Mouse (Mus musculus) myocyte (in vitro differentiated cells): Measurements from ENCODE around the gene Cntn3.

Experiments
- CEBPB ChIP-seq: IDR thresholded peaks from 2 replicates; pipeline ENCODE4 v1.6.1; 2011; ENCODE audit warnings: mild to moderate bottlenecking, moderate library complexity; ENCODE audit not compliant: poor library complexity, insufficient read depth, severe bottlenecking
- E2F4 ChIP-seq: IDR thresholded peaks from one replicate; pipeline ENCODE4 v1.6.1; 2011; ENCODE audit warnings: mild to moderate bottlenecking, control low read depth, moderate library complexity; ENCODE audit not compliant: insufficient read depth
- MAX ChIP-seq: IDR thresholded peaks from one replicate; pipeline ENCODE4 v1.6.1; 2011; ENCODE audit warnings: low read depth, mild to moderate bottlenecking, control low read depth
- MYOD1 ChIP-seq, 3 experiments: IDR thresholded peaks; one replicate each; pipeline ENCODE4 v1.6.1; 2011; ENCODE audit warnings: control low read depth in 2 of 3, low read depth in 2 of 3, mild to moderate bottlenecking in 2 of 3, moderate library complexity in 1 of 3; ENCODE audit not compliant: insufficient read length in 2 of 3, control insufficient read depth in 1 of 3
- MYOG ChIP-seq, 3 experiments: IDR thresholded peaks; one replicate each; pipeline ENCODE4 v1.6.1; 2011; ENCODE audit warnings: control low read depth in 2 of 3, low read depth in 2 of 3, mild to moderate bottlenecking in 2 of 3; ENCODE audit not compliant: insufficient read length in 2 of 3, control insufficient read depth in 1 of 3, insufficient read depth in 1 of 3
- POLR2A ChIP-seq: IDR thresholded peaks from one replicate; pipeline ENCODE4 v1.6.1; 2011; ENCODE audit warnings: low read depth, mild to moderate bottlenecking, control low read depth, moderate library complexity; ENCODE audit not compliant: insufficient read length
- POLR2AphosphoS2 ChIP-seq: IDR thresholded peaks from one replicate; pipeline ENCODE4 v1.6.1; 2011; ENCODE audit warnings: low read depth, control low read depth; ENCODE audit not compliant: insufficient read length
- REST ChIP-seq: IDR thresholded peaks from one replicate; pipeline ENCODE4 v1.6.1; 2011; ENCODE audit warnings: mild to moderate bottlenecking, control low read depth, moderate library complexity; ENCODE audit not compliant: insufficient read depth, insufficient read length
- SRF ChIP-seq: IDR thresholded peaks from one replicate; pipeline ENCODE4 v1.6.1; 2011; ENCODE audit warnings: low read depth; ENCODE audit not compliant: control insufficient read depth, insufficient read length
- TCF12 ChIP-seq: IDR thresholded peaks from one replicate; pipeline ENCODE4 v1.6.1; 2011; ENCODE audit warnings: mild to moderate bottlenecking, control low read depth; ENCODE audit not compliant: poor library complexity, insufficient read depth, severe bottlenecking
- TCF3 ChIP-seq: IDR thresholded peaks from one replicate; pipeline ENCODE4 v1.6.1; 2011; ENCODE audit warnings: low read depth, control low read depth; ENCODE audit not compliant: insufficient read length
- USF1 ChIP-seq: IDR thresholded peaks from one replicate; pipeline ENCODE4 v1.6.1; 2011; ENCODE audit warnings: low read depth, mild to moderate bottlenecking, control low read depth, moderate library complexity

- TF ChIP-seq E2F4 (no peak), USF1 (no peak), MYOG (IDR thresholded peaks at IDR 0.05; ENCODE audit: control insufficient read depth in 1 of 3, insufficient read depth in 1 of 3, insufficient read length in 2 of 3, low read depth in 2 of 3) (no peak), POLR2A (no peak), MAX (no peak), POLR2AphosphoS2 (no peak), CEBPB (no peak), TCF12 (no peak), MYOD1 (IDR thresholded peaks at IDR 0.05; ENCODE audit: control insufficient read depth in 1 of 3, insufficient read length in 2 of 3, low read depth in 2 of 3) (no peak), REST (no peak), TCF3 (no peak), SRF (no peak)
These were observed 386.6 kb downstream of the Cntn3 start for GRCm38 (mm10) chr6:102186316-102186715.
